Mouse (Mus musculus) forebrain, embryonic 12.5 days (tissue): ENCODE data around the gene Smyd3. TPM values are rescaled to one million over a fixed set of nuclear protein-coding genes. Genes with fewer than 3 reads are reported as not detected.
A peak's percentile ranks its signal among the peaks of the same experiment; 100 is the strongest.

Source experiments
- ATAC-seq: fragments of 200-750 bp; cut with Nextera tagmentation; 2 replicates; pipeline ENCODE4 v1.8.0; 2017; ENCODE audit warnings: moderate TSS enrichment; ENCODE audit not compliant: low FRiP score
- H3K27ac ChIP-seq: fragments of 300-500 bp; sonication (generic); 2 replicates; pipeline ENCODE4 v1.5.1; 2016; ENCODE audit warnings: mild to moderate bottlenecking
- H3K27me3 ChIP-seq: fragments of 300-500 bp; sonication (generic); 2 replicates; pipeline ENCODE4 v1.6.1; 2016; ENCODE audit warnings: mild to moderate bottlenecking
- H3K36me3 ChIP-seq: fragments of 300-500 bp; sonication (generic); replicated peaks from 2 replicates; pipeline ENCODE4 v1.6.1; 2016; ENCODE audit warnings: mild to moderate bottlenecking
- H3K4me1 ChIP-seq: fragments of 300-500 bp; sonication (generic); 2 replicates; pipeline ENCODE4 v1.6.1; 2016
- H3K4me2 ChIP-seq: fragments of 300-500 bp; sonication (generic); 2 replicates; pipeline ENCODE4 v1.6.1; 2016; ENCODE audit warnings: mild to moderate bottlenecking, moderate library complexity
- H3K4me3 ChIP-seq: fragments of 300-500 bp; sonication (generic); replicated peaks from 2 replicates; pipeline ENCODE4 v1.5.1; 2016; ENCODE audit warnings: mild to moderate bottlenecking
- H3K9ac ChIP-seq: fragments of 300-500 bp; sonication (generic); 2 replicates; pipeline ENCODE4 v1.6.1; 2016; ENCODE audit warnings: mild to moderate bottlenecking
- H3K9me3 ChIP-seq: fragments of 300-500 bp; sonication (generic); 2 replicates; pipeline ENCODE4 v1.6.1; 2016
- WGBS: fragments of 180-500 bp; shearing (Covaris S2); methylation state at CpG from one replicate; pipeline ENCODE4 v1.1.7; 2016; 5-methylcytosine and 5-hydroxymethylcytosine counted together
- polyA plus RNA-seq: library from polyadenylated mRNA; unstranded; fragments of >200 nt; fragmentation: Nextera tagmentation; extraction: Ambion mirVana; gene quantifications from 2 replicates; pipeline ENCODE4 v1.2.1, GENCODE M21; 2016

The Smyd3 gene
- polyA plus RNA-seq, 1 experiment from 2014 or later = 13.5 TPM

DNA sequence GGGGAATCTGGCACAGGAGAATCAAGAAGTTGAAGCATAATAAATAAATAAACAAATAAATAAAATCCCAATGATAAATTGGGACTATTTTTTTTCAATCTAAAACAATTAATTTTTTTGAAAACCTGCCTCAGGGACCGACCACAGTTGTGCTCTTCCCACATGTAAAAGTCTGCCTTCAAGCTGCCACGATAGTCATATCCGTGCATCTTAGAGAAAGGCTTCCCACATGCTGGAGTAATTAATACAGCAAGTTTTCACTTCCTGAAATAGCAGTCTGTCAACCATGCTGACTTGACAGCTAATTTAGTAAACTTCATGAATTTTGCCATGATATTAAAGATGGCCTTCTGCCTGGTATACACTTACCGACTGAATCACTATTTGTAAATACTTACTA lies 119.2 kb downstream of the Smyd3 start:
- 92% methylated on average over 4 of the region's 4 CpGs for WGBS
- ATAC-seq = no peak
- no peaks in the 10 kb centered on the region for H3K27me3 ChIP-seq

DNA sequence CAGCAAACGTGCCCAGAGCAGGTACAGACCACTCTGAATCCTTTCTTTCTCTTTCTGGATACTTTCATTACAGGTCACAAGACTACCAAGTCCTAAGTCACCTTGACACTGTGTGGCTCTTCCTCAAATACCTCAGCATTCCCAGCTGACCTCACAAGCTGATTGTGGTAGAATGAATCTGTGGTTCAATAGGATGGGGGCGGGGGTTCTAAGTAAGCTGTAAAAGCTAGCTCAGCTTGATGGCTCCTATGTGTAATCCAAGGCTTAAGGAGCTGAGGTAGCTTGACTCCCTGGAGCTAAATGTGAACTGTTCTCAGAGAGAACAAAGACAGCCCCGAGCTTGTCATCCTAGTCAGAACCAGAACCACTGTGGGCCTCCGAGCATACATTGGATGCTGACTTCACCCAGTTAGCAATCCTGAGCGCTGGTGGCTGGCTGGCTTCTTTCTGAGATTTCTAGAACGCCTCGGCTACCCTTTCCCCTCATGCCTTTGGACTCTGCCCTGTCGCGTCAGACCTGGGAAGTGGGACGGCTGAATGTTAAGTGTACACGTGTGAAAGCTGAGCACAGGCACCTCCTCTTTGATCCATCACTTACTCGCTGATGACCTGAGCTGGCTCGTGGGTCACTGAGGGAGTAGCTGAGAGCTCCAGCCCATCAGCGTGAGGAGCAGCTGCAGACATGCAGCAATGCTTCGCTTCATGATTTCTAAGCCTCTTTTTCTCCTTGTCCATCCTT lies 131.4 kb downstream of the Smyd3 start:
- Histone ChIP-seq H3K4me1 (no peaks in the 10 kb centered on the region), H3K27me3 (no peaks in the 10 kb centered on the region), H3K36me3 (no peaks in the 10 kb centered on the region), H3K27ac (no peak overlapping the region), H3K4me2 (no peak overlapping the region), H3K4me3 (no peak overlapping the region), H3K9ac (no peak overlapping the region), H3K9me3 (no peaks in the 10 kb centered on the region)
- 58% methylated on average over 15 of the region's 15 CpGs for WGBS
- ATAC-seq = peak; percentile 27; the same call in 1 of the 2 replicates

More for the DNA sequence above, 119.2 kb downstream of the Smyd3 start:
- Histone ChIP-seq H3K4me2 (no peak overlapping the region), H3K4me3 (no peak overlapping the region), H3K27ac (no peak overlapping the region), H3K9me3 (no peaks in the 10 kb centered on the region), H3K4me1 (no peaks in the 10 kb centered on the region), H3K36me3 (no peaks in the 10 kb centered on the region), H3K9ac (no peak overlapping the region)

DNA sequence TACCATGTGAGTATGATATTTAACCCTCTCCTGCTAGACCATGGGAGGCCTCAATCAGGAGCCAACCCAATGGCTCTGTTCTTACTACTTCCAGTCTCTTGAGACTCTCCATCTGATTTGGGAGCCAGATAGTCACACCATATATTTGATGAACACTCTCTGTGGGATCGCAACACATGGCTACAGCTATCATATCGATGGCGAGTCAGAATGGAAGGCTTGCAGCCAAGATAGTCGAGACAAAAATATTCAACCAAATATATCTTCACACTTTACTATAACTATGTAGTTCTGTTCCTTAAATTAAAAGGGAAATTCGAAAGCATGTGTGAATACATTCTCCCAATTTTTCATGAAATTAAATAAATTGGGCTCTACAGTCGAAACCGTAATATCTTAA lies 132.2 kb downstream of the Smyd3 start:
- Histone ChIP-seq H3K9me3 (no peaks in the 10 kb centered on the region), H3K4me2 (no peak overlapping the region), H3K4me3 (no peak overlapping the region), H3K4me1 (no peaks in the 10 kb centered on the region), H3K27ac (no peak overlapping the region), H3K36me3 (no peaks in the 10 kb centered on the region), H3K9ac (no peak overlapping the region), H3K27me3 (no peaks in the 10 kb centered on the region)
- ATAC-seq = no peak
- WGBS = 96% methylated on average over 7 of the region's 7 CpGs

DNA sequence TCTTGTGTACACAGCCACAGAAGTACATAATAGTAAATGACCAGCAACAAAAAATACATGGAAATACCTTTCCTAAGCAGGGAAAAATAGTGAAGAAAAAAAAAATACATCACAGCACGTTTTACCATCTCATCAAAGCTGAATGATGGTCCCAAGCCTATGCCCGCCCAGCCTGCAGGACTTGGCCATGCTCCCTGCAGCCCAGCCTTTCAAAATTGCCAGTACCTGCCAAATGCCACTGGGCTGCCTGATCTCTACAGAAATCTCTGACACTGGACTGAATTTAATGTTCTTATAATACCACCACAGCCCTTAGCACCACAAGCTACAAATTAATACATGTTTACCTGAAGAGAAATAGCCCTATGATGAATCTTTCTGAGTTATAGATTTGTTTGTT lies 133.5 kb downstream of the Smyd3 start:
- no peak overlapping the region for H3K9ac ChIP-seq
- 76% methylated on average over 2 of the region's 2 CpGs for WGBS
- H3K36me3 ChIP-seq = no peaks in the 10 kb centered on the region
- no peaks in the 10 kb centered on the region for H3K4me1 ChIP-seq
- no peaks in the 10 kb centered on the region for H3K9me3 ChIP-seq
- H3K4me3 ChIP-seq = no peak overlapping the region
- H3K27me3 ChIP-seq = no peaks in the 10 kb centered on the region
- H3K4me2 ChIP-seq = no peak overlapping the region
- ATAC-seq = no peak
- H3K27ac ChIP-seq = no peak overlapping the region

DNA sequence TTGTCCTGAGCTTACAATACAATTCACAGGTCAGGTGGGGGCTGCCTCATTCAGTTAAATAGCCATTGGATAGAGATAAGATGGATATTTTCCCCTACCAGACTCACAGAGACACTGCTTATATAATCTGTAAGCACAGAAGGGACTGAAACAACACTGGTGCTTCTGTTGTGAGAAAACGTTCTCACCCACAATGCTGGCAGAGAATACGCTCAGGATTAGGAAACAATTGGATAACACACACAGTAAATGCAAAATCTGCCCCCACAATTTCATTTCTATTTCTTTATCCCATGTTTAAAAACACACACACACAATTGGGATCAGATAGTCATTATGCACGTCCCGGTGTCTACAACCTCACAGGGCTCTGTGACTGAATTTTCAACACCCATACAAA lies 139.7 kb downstream of the Smyd3 start:
- H3K27ac ChIP-seq = no peak overlapping the region
- H3K9ac ChIP-seq = no peak overlapping the region
- no peaks in the 10 kb centered on the region for H3K4me1 ChIP-seq
- H3K27me3 ChIP-seq = no peaks in the 10 kb centered on the region
- H3K4me2 ChIP-seq = no peak overlapping the region
- ATAC-seq = no peak
- H3K36me3 ChIP-seq = no peaks in the 10 kb centered on the region
- no peak overlapping the region for H3K4me3 ChIP-seq
- H3K9me3 ChIP-seq = no peaks in the 10 kb centered on the region
- 88% methylated on average over 4 of the region's 4 CpGs for WGBS

DNA sequence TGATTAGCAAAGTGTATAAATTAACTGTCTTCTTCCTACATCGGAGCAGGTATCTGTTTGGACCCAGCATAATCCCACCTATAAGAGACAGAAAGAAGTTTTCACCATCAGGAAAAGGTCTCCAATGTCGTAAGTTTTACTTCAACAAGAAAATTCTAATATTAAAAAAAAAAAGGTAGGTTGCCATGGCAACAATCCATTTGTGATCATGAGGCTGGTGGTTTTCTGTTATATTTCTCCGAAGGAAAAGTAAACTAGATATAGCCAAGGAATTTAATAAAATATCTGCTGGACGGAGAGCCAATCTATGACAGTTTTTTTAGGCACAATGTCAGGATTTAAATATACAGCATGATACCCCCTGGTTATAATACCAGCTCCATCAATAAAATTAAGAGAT lies 142.9 kb downstream of the Smyd3 start:
- H3K27me3 ChIP-seq = no peaks in the 10 kb centered on the region
- H3K9me3 ChIP-seq = no peaks in the 10 kb centered on the region
- no peak overlapping the region for H3K4me2 ChIP-seq
- no peaks in the 10 kb centered on the region for H3K4me1 ChIP-seq
- ATAC-seq = no peak
- H3K9ac ChIP-seq = no peak overlapping the region
- no peak overlapping the region for H3K4me3 ChIP-seq
- H3K36me3 ChIP-seq = no peaks in the 10 kb centered on the region
- WGBS = 88% methylated on average over 4 of the region's 4 CpGs
- no peak overlapping the region for H3K27ac ChIP-seq

DNA sequence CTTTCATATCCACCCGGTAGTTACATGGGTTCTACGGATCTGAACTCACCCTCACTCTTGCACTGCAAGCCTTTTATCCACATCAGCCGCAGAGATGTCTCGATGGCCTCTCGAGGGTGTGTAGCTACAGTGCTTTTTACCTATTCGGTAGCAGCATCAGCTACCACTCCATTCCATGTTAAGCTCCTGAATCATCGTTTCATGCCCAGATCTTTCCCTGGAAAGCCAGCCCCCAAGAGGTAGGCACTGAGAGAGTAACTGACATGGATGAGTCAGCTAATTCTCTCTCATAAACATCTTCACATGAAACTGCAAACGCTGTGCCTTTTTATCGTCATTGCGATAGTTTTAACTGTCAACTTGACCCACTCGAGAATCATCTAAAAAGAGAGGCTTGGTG lies 143.9 kb downstream of the Smyd3 start:
- Histone ChIP-seq H3K36me3 (no peaks in the 10 kb centered on the region), H3K4me1 (no peaks in the 10 kb centered on the region), H3K9me3 (0 out of 2 replicates have a peak, but pooled peaks cover 2% of the 10 kb centered on the region), H3K27ac (no peak overlapping the region), H3K4me3 (no peak overlapping the region), H3K9ac (no peak overlapping the region), H3K27me3 (no peaks in the 10 kb centered on the region), H3K4me2 (no peak overlapping the region)
- no peak for ATAC-seq
- 94% methylated on average over 11 of the region's 11 CpGs for WGBS

DNA sequence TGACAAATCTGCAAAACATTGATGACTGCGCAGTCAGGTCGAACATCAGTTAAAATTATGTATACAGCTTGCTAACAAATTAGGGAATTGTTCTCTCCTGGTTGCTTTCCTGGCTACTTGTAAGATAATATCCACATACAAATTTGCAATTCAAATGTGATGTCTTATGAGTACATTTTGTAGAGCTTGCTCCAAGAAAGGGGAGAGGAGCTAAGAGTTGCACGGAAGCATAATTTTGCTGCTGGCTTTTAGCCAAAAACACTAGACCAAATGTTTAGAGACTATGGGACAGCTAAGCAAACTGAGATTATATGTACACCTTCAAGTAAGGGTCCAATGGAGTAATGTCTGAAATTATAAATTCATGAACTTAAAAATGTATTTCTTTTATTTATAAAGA lies 146.7 kb downstream of the Smyd3 start:
- ATAC-seq = no peak
- 0 out of 2 replicates have a peak, but pooled peaks cover 2% of the 10 kb centered on the region for H3K9me3 ChIP-seq
- H3K9ac ChIP-seq = no peak overlapping the region
- 73% methylated on average over 3 of the region's 3 CpGs for WGBS
- no peak overlapping the region for H3K4me2 ChIP-seq
- no peaks in the 10 kb centered on the region for H3K36me3 ChIP-seq
- no peaks in the 10 kb centered on the region for H3K4me1 ChIP-seq
- no peak overlapping the region for H3K27ac ChIP-seq
- no peak overlapping the region for H3K4me3 ChIP-seq
- H3K27me3 ChIP-seq = no peaks in the 10 kb centered on the region

DNA sequence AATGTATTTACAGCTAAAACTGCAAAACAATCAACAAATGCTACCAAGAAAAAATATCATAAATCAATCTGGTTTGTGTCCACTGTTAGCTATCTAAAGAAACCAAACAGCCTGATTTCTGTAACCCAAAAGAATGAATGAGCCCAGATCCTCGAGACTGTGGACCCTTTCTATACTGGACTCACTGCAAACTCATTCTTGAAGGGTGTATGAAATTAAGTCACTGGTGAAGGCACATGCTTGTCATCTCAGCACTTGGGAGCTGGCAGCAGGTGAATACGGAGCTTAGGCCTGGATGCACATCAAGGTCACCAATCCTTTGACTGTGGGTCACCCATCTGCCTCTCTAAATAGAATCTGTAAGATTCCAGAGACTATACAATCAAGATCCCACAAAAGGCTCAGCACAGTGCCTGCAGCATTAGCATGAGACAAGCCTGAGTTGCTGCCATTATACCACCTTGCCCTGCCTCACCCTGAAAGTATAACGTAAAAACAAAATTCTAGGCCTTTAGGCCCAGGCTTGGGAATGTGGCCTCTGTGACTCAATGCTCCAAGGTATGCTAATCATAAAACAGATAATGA lies 149.3 kb downstream of the Smyd3 start:
- H3K27me3 ChIP-seq = no peaks in the 10 kb centered on the region
- no peak overlapping the region for H3K9ac ChIP-seq
- no peaks in the 10 kb centered on the region for H3K36me3 ChIP-seq
- H3K27ac ChIP-seq = no peak overlapping the region
- H3K9me3 ChIP-seq = 0 out of 2 replicates have a peak, but pooled peaks cover 2% of the 10 kb centered on the region
- 66% methylated on average over 3 of the region's 3 CpGs for WGBS
- no peak overlapping the region for H3K4me2 ChIP-seq
- ATAC-seq = no peak
- H3K4me1 ChIP-seq = no peaks in the 10 kb centered on the region
- no peak overlapping the region for H3K4me3 ChIP-seq

DNA sequence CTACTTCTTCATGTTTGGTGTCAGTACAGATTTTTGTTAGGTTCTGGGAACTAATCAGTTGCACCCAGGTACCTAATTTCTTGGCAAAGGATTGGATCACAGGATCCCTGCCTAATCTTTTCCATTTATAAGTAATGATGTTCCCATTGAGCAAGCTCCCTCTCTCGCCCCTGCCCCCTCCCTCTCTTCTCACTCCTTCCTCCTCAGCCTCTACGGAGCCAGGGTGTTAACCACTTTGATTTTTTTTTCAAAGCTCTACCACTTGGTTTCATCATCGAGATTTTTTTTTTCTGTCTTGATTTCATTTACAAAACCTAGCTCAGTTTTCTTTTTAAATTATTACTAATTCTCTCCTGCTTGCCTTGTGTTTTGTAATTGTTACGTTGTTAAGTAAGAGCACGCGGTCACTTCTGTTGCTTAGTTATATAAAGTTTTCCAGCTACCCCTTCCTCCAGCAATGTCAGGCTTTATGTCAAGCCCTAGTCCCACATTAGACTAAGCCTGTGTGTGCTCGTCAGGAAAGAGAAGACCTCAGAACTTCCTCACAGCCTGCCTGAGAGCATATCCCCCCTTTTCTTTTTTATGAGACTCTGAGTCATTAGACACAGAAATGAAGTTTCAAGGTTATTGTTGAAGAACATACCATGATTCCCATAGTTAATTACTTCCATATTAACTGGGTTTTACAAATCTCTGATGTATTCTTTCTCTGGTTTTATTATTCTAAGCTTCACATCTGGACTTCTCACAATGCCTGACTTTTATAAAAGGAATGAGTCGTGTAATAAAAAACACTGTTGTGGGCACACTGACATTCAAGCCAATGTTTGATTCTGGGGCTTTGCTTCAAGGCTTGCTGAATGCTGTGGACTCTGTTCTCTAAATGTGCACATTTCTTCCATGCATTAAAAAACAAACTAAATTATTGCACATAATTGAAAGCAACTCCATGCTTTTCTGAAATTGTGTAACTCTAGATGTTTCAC lies 156.1 kb downstream of the Smyd3 start:
- H3K4me1 ChIP-seq = no peaks in the 10 kb centered on the region
- 74% methylated on average over 8 of the region's 8 CpGs for WGBS
- no peaks in the 10 kb centered on the region for H3K27me3 ChIP-seq
- no peak overlapping the region for H3K4me3 ChIP-seq
- H3K9ac ChIP-seq = no peak overlapping the region
- no peak for ATAC-seq
- H3K4me2 ChIP-seq = no peak overlapping the region
- H3K9me3 ChIP-seq = no peaks in the 10 kb centered on the region
- H3K27ac ChIP-seq = no peak overlapping the region
- H3K36me3 ChIP-seq = no peaks in the 10 kb centered on the region

DNA sequence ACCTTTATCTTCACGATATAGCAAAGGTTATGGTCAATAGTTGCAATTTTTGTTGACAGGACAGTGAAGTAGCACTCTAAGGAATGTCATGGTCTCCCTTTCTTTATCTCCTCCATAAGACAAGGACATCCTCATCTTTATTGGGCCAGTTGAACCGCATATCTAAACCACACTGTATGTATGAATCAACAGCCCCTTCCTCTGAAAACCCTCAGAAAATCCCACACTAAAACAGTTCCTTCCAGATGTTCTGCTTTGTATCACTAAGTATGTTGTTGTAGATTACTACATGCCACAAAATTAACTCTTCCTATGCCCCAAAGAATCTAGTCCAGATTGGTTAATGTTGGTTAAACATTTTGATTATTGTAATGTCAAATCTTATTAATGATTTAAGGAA lies 160.7 kb downstream of the Smyd3 start:
- 86% methylated on average over 2 of the region's 2 CpGs for WGBS
- no peaks in the 10 kb centered on the region for H3K9me3 ChIP-seq
- no peak overlapping the region for H3K4me3 ChIP-seq
- no peak overlapping the region for H3K4me2 ChIP-seq
- H3K9ac ChIP-seq = no peak overlapping the region
- H3K4me1 ChIP-seq = no peaks in the 10 kb centered on the region
- no peak overlapping the region for H3K27ac ChIP-seq
- H3K27me3 ChIP-seq = no peaks in the 10 kb centered on the region
- ATAC-seq = no peak
- H3K36me3 ChIP-seq = no peaks in the 10 kb centered on the region

DNA sequence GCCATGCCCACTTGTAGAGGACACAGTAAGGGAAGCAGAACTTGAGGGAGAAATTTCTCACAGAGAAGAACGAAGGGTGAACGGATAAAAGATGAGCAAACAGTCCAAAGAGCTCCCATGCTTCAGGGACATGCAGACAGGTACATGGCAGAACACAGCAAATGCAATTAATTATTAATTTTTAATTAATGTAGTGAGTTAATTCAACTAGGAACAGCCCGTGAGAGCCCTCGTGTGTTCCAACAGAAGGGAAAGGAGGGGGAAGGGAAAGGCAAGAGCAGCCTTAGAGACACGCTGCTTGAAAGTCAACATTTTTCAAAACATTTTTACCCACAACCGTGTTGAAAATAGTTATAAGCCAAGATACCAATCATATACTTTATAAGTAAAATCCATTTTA lies 163.6 kb downstream of the Smyd3 start:
- H3K36me3 ChIP-seq = no peaks in the 10 kb centered on the region
- H3K9me3 ChIP-seq = no peaks in the 10 kb centered on the region
- ATAC-seq = no peak
- no peak overlapping the region for H3K4me2 ChIP-seq
- no peak overlapping the region for H3K9ac ChIP-seq
- H3K4me1 ChIP-seq = no peaks in the 10 kb centered on the region
- H3K4me3 ChIP-seq = no peak overlapping the region
- WGBS = 91% methylated on average over 6 of the region's 6 CpGs
- no peak overlapping the region for H3K27ac ChIP-seq
- no peaks in the 10 kb centered on the region for H3K27me3 ChIP-seq
